Mouse (Mus musculus): ENCODE data around the gene Med12. TPM values are rescaled to one million over a fixed set of nuclear protein-coding genes. Genes with fewer than 3 reads are reported as not detected.
"Not testable (repeated sequence)": the region's sequence is repeated elsewhere in the genome, so short reads cannot be mapped to it uniquely, and the experiment has no call there.

The Med12 gene
- total and polyA plus RNA-seq, 2 experiments from 2014 or later: 12.8 to 47.2 TPM

DNA sequence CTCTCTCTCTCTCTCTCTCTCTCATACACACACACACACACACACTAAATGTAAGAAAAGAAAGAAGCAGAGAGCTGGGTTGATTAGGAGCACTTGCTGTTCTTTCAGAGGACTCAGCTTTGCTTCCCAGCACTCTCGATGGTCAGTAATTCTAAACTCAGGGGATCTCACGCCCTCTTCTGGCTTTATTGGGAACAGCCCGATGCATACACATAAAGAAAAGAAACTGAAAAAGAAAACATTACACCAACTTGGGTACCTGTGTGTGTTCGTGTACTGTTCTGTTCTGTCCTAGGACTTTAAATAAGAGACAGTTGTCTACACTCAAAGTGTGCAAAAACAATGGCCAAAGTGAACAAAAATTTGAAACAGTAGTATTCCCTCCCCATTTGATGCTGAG, 64.8 kb downstream of the Med12 start:
- no peak for DNase-seq (ENCODE audit: low spot score)
- Histone ChIP-seq H3K27me3 (ENCODE audit: control insufficient read depth, insufficient read depth, low read length) (no peaks in the 10 kb centered on the region), H3K36me3 (replicated peaks; ENCODE audit: control insufficient read depth, insufficient read depth, low read length) (no peaks in the 10 kb centered on the region), H3K27ac (ENCODE audit: low read depth) (no peak overlapping the region), H3K4me3 (ENCODE audit: low read depth, low read length) (no peak overlapping the region), H3K4me2 (ENCODE audit: low read depth, low read length) (no peak overlapping the region), H3K9me3 (replicated peaks; ENCODE audit: control insufficient read depth, low read length) (no peaks in the 10 kb centered on the region), H3K4me1 (ENCODE audit: control insufficient read depth, insufficient read depth) (no peaks in the 10 kb centered on the region), H3K9ac (replicated peaks; ENCODE audit: low read depth, low read length) (no peak overlapping the region)
- TF ChIP-seq EP300 (IDR thresholded peaks at IDR 0.05; ENCODE audit: low read depth) (no peak), CTCF (IDR thresholded peaks at IDR 0.05; ENCODE audit: low read depth) (no peak)
- ATAC-seq (ENCODE audit: insufficient read depth, low read depth): no peak
- 47% methylated on average over 4 of the region's 4 CpGs for WGBS

GRCm38 (mm10) chrX:101342837-101343236, 69.0 kb downstream of the Med12 start:
- H3K9me3 ChIP-seq (replicated peaks; ENCODE audit: control insufficient read depth, low read length); H3K4me1 ChIP-seq (ENCODE audit: control insufficient read depth, insufficient read depth); H3K4me3 ChIP-seq (ENCODE audit: low read depth, low read length); ATAC-seq (ENCODE audit: insufficient read depth, low read depth); H3K27ac ChIP-seq (ENCODE audit: low read depth); H3K36me3 ChIP-seq (replicated peaks; ENCODE audit: control insufficient read depth, insufficient read depth, low read length); H3K27me3 ChIP-seq (ENCODE audit: control insufficient read depth, insufficient read depth, low read length); H3K9ac ChIP-seq (replicated peaks; ENCODE audit: low read depth, low read length); H3K4me2 ChIP-seq (ENCODE audit: low read depth, low read length); DNase-seq (ENCODE audit: low spot score): not testable (repeated sequence)
- WGBS: 59% methylated on average over 2 of the region's 2 CpGs

GRCm38 (mm10) chrX:101345456-101345855, 71.6 kb downstream of the Med12 start:
- H3K9ac ChIP-seq (replicated peaks; ENCODE audit: low read depth, low read length): no peak overlapping the region
- no peak overlapping the region for H3K4me3 ChIP-seq (ENCODE audit: low read depth, low read length)
- H3K9me3 ChIP-seq (replicated peaks; ENCODE audit: control insufficient read depth, low read length): no peaks in the 10 kb centered on the region
- no peaks in the 10 kb centered on the region for H3K4me1 ChIP-seq (ENCODE audit: control insufficient read depth, insufficient read depth)
- H3K36me3 ChIP-seq (replicated peaks; ENCODE audit: control insufficient read depth, insufficient read depth, low read length): no peaks in the 10 kb centered on the region
- TF ChIP-seq EP300 (IDR thresholded peaks at IDR 0.05; ENCODE audit: low read depth) (no peak), CTCF (IDR thresholded peaks at IDR 0.05; ENCODE audit: low read depth) (no peak)
- ATAC-seq (ENCODE audit: insufficient read depth, low read depth) (no peak), DNase-seq (ENCODE audit: low spot score) (no peak)
- no peak overlapping the region for H3K27ac ChIP-seq (ENCODE audit: low read depth)
- WGBS: 85% methylated on average over 2 of the region's 2 CpGs
- H3K27me3 ChIP-seq (ENCODE audit: control insufficient read depth, insufficient read depth, low read length): no peaks in the 10 kb centered on the region
- no peak overlapping the region for H3K4me2 ChIP-seq (ENCODE audit: low read depth, low read length)

DNA sequence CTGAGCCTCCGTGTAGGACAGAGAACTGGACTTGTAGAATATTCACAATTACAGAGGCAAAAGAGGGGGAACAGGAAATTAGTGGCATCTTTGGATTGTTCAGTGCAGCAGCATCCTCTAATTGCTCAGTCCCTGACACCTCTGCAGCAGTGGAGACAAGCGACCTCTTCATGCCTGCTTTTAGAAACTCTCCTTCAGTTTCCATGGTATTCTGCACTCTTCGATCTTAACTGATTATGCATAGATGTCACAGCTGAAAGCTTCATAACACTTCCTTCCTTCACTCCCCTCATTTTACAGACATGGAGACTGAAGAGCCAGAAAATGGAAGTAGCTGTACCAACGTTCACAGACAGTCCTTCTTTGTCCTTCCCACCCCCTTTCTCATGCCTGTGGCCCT, 72.6 kb downstream of the Med12 start:
- TF ChIP-seq CTCF (IDR thresholded peaks at IDR 0.05; ENCODE audit: low read depth): no peak
- TF ChIP-seq EP300 (IDR thresholded peaks at IDR 0.05; ENCODE audit: low read depth): no peak
- Histone ChIP-seq H3K4me3 (ENCODE audit: low read depth, low read length) (no peak overlapping the region), H3K4me1 (ENCODE audit: control insufficient read depth, insufficient read depth) (no peaks in the 10 kb centered on the region), H3K27me3 (ENCODE audit: control insufficient read depth, insufficient read depth, low read length) (no peaks in the 10 kb centered on the region), H3K4me2 (ENCODE audit: low read depth, low read length) (no peak overlapping the region), H3K9ac (replicated peaks; ENCODE audit: low read depth, low read length) (no peak overlapping the region), H3K9me3 (replicated peaks; ENCODE audit: control insufficient read depth, low read length) (no peaks in the 10 kb centered on the region), H3K27ac (ENCODE audit: low read depth) (no peak overlapping the region), H3K36me3 (replicated peaks; ENCODE audit: control insufficient read depth, insufficient read depth, low read length) (no peaks in the 10 kb centered on the region)
- ATAC-seq (ENCODE audit: insufficient read depth, low read depth): no peak
- no peak for DNase-seq (ENCODE audit: low spot score)
- 39% methylated on average over 4 of the region's 4 CpGs for WGBS

Other genes starting within 250 kb of the Med12 start
- not detected in 2 replicates for gene Tex11, start 214.4 kb upstream of the Med12 start, total RNA-seq (2014; rRNA removed; ENCODE audit: low replicate concordance)
- gene Tex11, start 214.4 kb upstream of the Med12 start, polyA plus RNA-seq (2015; fragmentation: Nextera tagmentation; extraction: Ambion mirVana): 0.15 and 0.18 TPM in 2 replicates
- gene Slc7a3, start 188.0 kb upstream of the Med12 start, total RNA-seq (2014; rRNA removed; ENCODE audit: low replicate concordance): 2.2 TPM in 1 of 2 replicates, not detected in the other
- gene Slc7a3, start 188.0 kb upstream of the Med12 start, polyA plus RNA-seq (2015; fragmentation: Nextera tagmentation; extraction: Ambion mirVana): 0.14 and 0.22 TPM in 2 replicates
- 28.4 and 33.9 TPM in 2 replicates for gene Snx12, start 51.5 kb upstream of the Med12 start, total RNA-seq (2014; rRNA removed; ENCODE audit: low replicate concordance)
- 27.4 and 27.7 TPM in 2 replicates for gene Snx12, start 51.5 kb upstream of the Med12 start, polyA plus RNA-seq (2015; fragmentation: Nextera tagmentation; extraction: Ambion mirVana)
- gene Foxo4, start 19.5 kb upstream of the Med12 start, total RNA-seq (2014; rRNA removed; ENCODE audit: low replicate concordance): 24.2 and 34.3 TPM in 2 replicates
- gene Foxo4, start 19.5 kb upstream of the Med12 start, polyA plus RNA-seq (2015; fragmentation: Nextera tagmentation; extraction: Ambion mirVana): 1.6 and 1.7 TPM in 2 replicates
- gene Gm614, start 10.0 kb upstream of the Med12 start, total RNA-seq (2014; rRNA removed; ENCODE audit: low replicate concordance): not detected in 2 replicates
- 0.16 TPM in 1 of 2 replicates, not detected in the other for gene Gm614, start 10.0 kb upstream of the Med12 start, polyA plus RNA-seq (2015; fragmentation: Nextera tagmentation; extraction: Ambion mirVana)
- 7.8 and 12.4 TPM in 2 replicates for gene Il2rg, start 5.8 kb upstream of the Med12 start, total RNA-seq (2014; rRNA removed; ENCODE audit: low replicate concordance)
- 17.2 and 21.9 TPM in 2 replicates for gene Il2rg, start 5.8 kb upstream of the Med12 start, polyA plus RNA-seq (2015; fragmentation: Nextera tagmentation; extraction: Ambion mirVana)
- gene Gm20489, start 5.0 kb upstream of the Med12 start, total RNA-seq (2014; rRNA removed; ENCODE audit: low replicate concordance): not detected in 2 replicates
- not detected in 2 replicates for gene Gm20489, start 5.0 kb upstream of the Med12 start, polyA plus RNA-seq (2015; fragmentation: Nextera tagmentation; extraction: Ambion mirVana)
- gene Nlgn3, start 25.1 kb downstream of the Med12 start, total RNA-seq (2014; rRNA removed; ENCODE audit: low replicate concordance): 0.34 and 0.54 TPM in 2 replicates
- gene Nlgn3, start 25.1 kb downstream of the Med12 start, polyA plus RNA-seq (2015; fragmentation: Nextera tagmentation; extraction: Ambion mirVana): 0.65 and 0.67 TPM in 2 replicates
- gene Gjb1, start 102.3 kb downstream of the Med12 start, total RNA-seq (2014; rRNA removed; ENCODE audit: low replicate concordance): not detected in 2 replicates
- not detected in 2 replicates for gene Gjb1, start 102.3 kb downstream of the Med12 start, polyA plus RNA-seq (2015; fragmentation: Nextera tagmentation; extraction: Ambion mirVana)
- 38.9 and 41.6 TPM in 2 replicates for gene Zmym3, start 146.8 kb downstream of the Med12 start, total RNA-seq (2014; rRNA removed; ENCODE audit: low replicate concordance)
- 12.2 and 14.2 TPM in 2 replicates for gene Zmym3, start 146.8 kb downstream of the Med12 start, polyA plus RNA-seq (2015; fragmentation: Nextera tagmentation; extraction: Ambion mirVana)
- gene Nono, start 155.3 kb downstream of the Med12 start, total RNA-seq (2014; rRNA removed; ENCODE audit: low replicate concordance): 163 and 242 TPM in 2 replicates
- gene Nono, start 155.3 kb downstream of the Med12 start, polyA plus RNA-seq (2015; fragmentation: Nextera tagmentation; extraction: Ambion mirVana): 120 and 121 TPM in 2 replicates
- gene Itgb1bp2, start 175.1 kb downstream of the Med12 start, total RNA-seq (2014; rRNA removed; ENCODE audit: low replicate concordance): 170 and 178 TPM in 2 replicates
- gene Itgb1bp2, start 175.1 kb downstream of the Med12 start, polyA plus RNA-seq (2015; fragmentation: Nextera tagmentation; extraction: Ambion mirVana): 192 and 194 TPM in 2 replicates

Data from heart, postnatal 0 days (tissue).